In genomic region chr4:95784146-95784895, GRCm38 (mm10) we compare ENCODE assay signal across 15 mouse cellular contexts.
"Had no signal": no experiment of that assay in that cellular context is flagged by ENCODE, and none has a peak within 500 bp of the region (broad histone marks: within the 10 kb centered on the region; RNA-seq: fewer than 3 reads in every experiment).

No protein-coding gene starts in this region.

- H3K4me2 ChIP-seq: kidney, embryonic 15.5 days; liver, embryonic 11.5 days; liver, embryonic 15.5 days; neural tube, embryonic 15.5 days had no signal

- DNase-seq: kidney, adult 2 months; kidney, postnatal 14 days; lung, postnatal 10 days; midbrain, embryonic 14.5 days; right cerebral cortex, adult 18-20 months; right cerebral cortex, postnatal 25 days; thymus, postnatal 4 days had no signal

- H3K9me3 ChIP-seq: kidney, embryonic 15.5 days; limb, embryonic 10.5 days; liver, embryonic 15.5 days; midbrain, embryonic 10.5 days; neural tube, embryonic 15.5 days had no signal

- H3K4me1 ChIP-seq: liver, embryonic 15.5 days had no signal

- H3K27ac ChIP-seq: kidney, embryonic 15.5 days; limb, embryonic 10.5 days; liver, embryonic 15.5 days; midbrain, embryonic 10.5 days; neural tube, embryonic 15.5 days had no signal

- H3K9ac ChIP-seq: kidney, embryonic 15.5 days; liver, embryonic 15.5 days; neural tube, embryonic 15.5 days had no signal

- H3K4me3 ChIP-seq: kidney, embryonic 15.5 days; limb, embryonic 10.5 days; liver, embryonic 15.5 days; midbrain, embryonic 10.5 days; myocyte; neural tube, embryonic 15.5 days had no signal

- ATAC-seq: intestine, embryonic 16.5 days had no signal

- H3K27me3 ChIP-seq: kidney, embryonic 15.5 days; liver, embryonic 15.5 days; neural tube, embryonic 15.5 days had no signal

- H3K36me3 ChIP-seq: kidney, embryonic 15.5 days; limb, embryonic 10.5 days; liver, embryonic 15.5 days; midbrain, embryonic 10.5 days; neural tube, embryonic 15.5 days had no signal
